In genomic region chr3:133510368-133510767, GRCm38 (mm10) we compare ENCODE assay signal across 14 mouse cellular contexts. TPM values are rescaled to one million over a fixed set of nuclear protein-coding genes. Genes with fewer than 3 reads are reported as not detected.
DNase-seq lines count a peak whose midpoint lies in the region; ATAC-seq lines count a peak whose summit lies in the region.
"Had no signal": no experiment of that assay in that cellular context is flagged by ENCODE, and none has a peak within 500 bp of the region (broad histone marks: within the 10 kb centered on the region; RNA-seq: fewer than 3 reads in every experiment).

No protein-coding gene starts in this region.

- ATAC-seq in CD4-positive, CD25-positive, alpha-beta regulatory T cell, adult 4 months: peak; percentile 70
- ATAC-seq in activated CD4-positive, CD25-positive, alpha-beta regulatory T cell, adult 4 months: peak; percentile 64
- ATAC-seq in megakaryocyte progenitor cell, adult 5-6 weeks (replicated peaks; ENCODE audit: poor library complexity): no peak
- ATAC-seq: forebrain, embryonic 15.5 days had no signal

- DNase-seq in thymus, postnatal 14 days: peak; percentile 21
- DNase-seq in thymus, postnatal 4 days: no peak
- DNase-seq in cerebellum, adult 18-20 months: no peak
- DNase-seq in liver: no peak
- DNase-seq: adrenal gland, postnatal 10 days; cerebellum, adult 11 months; cerebellum, adult 9-10 months; cerebellum, postnatal 25 days; gastrocnemius, postnatal 14 days; heart, adult 2 months had no signal

RNA-seq across cellular contexts. Expression of gene Tet2, which starts 34.6 kb away (rescaled TPM):
- 10 to 100 TPM; 47.0 to 65.9 TPM for polyA plus RNA-seq in CD4-positive, CD25-positive, alpha-beta regulatory T cell, adult 4 months (2017; shearing (Covaris generic))
- polyA plus RNA-seq in activated CD4-positive, CD25-positive, alpha-beta regulatory T cell, adult 4 months (2017; shearing (Covaris generic)): 10 to 100 TPM; 36.7 to 44.6 TPM
- total RNA-seq in megakaryocyte progenitor cell, adult 5-6 weeks (2015): 52.2 and 65.9 TPM in 2 replicates
- total RNA-seq in megakaryocyte progenitor cell, adult 5-6 weeks (2017): 42.4 and 55.8 TPM in 2 replicates
